Mouse (Mus musculus) liver, postnatal 0 days (tissue): ENCODE results near the gene Dnajb8.

Experiments used
- CTCF ChIP-seq: sonication (generic); IDR thresholded peaks from 2 replicates; pipeline ENCODE4 v1.5.1; 2016; ENCODE audit warnings: antibody characterized with exemption, low read depth
- EP300 ChIP-seq: IDR thresholded peaks from 2 replicates; pipeline ENCODE4 v1.6.1; 2016; ENCODE audit warnings: antibody characterized with exemption, low read depth, mild to moderate bottlenecking

GRCm38 (mm10) chr6:88205386-88205700 lies 16.7 kb upstream of the Dnajb8 start:
- TF ChIP-seq CTCF (no peak), EP300 (no peak)
